Mouse (Mus musculus): Measurements from ENCODE around the gene Myom1. TPM values are rescaled to one million over a fixed set of nuclear protein-coding genes. Genes with fewer than 3 reads are reported as not detected.

Myom1 gene
- polyA plus RNA-seq, 1 experiment from 2014 or later: 3.9 TPM

DNA sequence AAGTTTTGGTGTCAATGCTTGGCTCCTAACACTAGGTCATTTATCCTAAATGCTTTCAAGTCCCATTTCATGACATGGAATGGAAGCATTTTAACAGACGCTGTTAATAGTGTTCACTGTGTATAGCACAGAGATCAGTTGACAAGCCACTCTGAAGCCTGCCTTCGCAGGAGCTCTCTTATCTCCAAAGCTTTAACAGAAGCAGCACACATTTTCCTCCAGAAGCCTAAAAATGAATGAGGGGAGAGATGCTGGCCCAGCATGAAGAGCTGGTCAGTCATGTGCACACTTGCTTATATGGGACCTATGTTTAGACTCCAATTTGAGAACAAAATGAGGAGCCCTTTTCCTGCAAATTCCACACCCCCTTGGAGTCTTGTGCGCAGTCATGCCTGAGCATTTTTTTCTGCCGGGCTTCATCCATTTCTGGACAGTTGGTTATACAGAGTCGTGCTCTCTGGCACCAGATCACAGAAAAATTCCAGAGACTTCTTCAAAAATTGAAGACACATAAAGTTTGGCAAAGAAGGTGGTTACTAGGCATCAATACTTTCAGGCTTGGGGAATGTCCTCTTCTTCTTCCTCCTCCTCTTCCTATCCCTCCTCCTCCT, 165.9 kb downstream of the Myom1 start:
- Histone ChIP-seq H3K4me2 (no peak overlapping the region), H3K9me3 (replicated peaks) (no peaks in the 10 kb centered on the region), H3K4me1 (peaks cover 60% of the 10 kb centered on the region), H3K36me3 (no peaks in the 10 kb centered on the region), H3K9ac (no peak overlapping the region), H3K27ac (peak overlapping the region; percentile 72), H3K4me3 (no peak overlapping the region), H3K27me3 (replicated peaks) (no peaks in the 10 kb centered on the region)
- WGBS (ENCODE audit: insufficient replicate concordance): 58% methylated on average over 5 of the region's 5 CpGs
- ATAC-seq: 0 out of 2 replicates have a peak, but pooled peaks have one; percentile 38

GRCm38 (mm10) chr17:71168846-71169245, 166.4 kb downstream of the Myom1 start:
- WGBS (ENCODE audit: insufficient replicate concordance): 74% methylated on average over 9 of the region's 9 CpGs
- H3K9ac ChIP-seq: 0 out of 2 replicates have a peak overlapping the region, but pooled peaks have one; percentile 22
- H3K27ac ChIP-seq: peak overlapping the region; percentile 72

GRCm38 (mm10) chr17:71169639-71170038, 167.2 kb downstream of the Myom1 start:
- Histone ChIP-seq H3K27ac (peak overlapping the region; percentile 72; the same call in 1 of the 2 replicates), H3K4me1 (peaks cover 53% of the 10 kb centered on the region), H3K27me3 (replicated peaks) (no peaks in the 10 kb centered on the region), H3K4me3 (no peak overlapping the region), H3K4me2 (no peak overlapping the region), H3K9me3 (replicated peaks) (no peaks in the 10 kb centered on the region), H3K36me3 (no peaks in the 10 kb centered on the region), H3K9ac (peak overlapping the region; percentile 22)
- no peak for ATAC-seq
- 77% methylated on average over 1 of the region's 1 CpGs for WGBS (ENCODE audit: insufficient replicate concordance)

More at GRCm38 (mm10) chr17:71168846-71169245, 166.4 kb downstream of the Myom1 start:
- Histone ChIP-seq H3K27me3 (replicated peaks) (no peaks in the 10 kb centered on the region), H3K9me3 (replicated peaks) (no peaks in the 10 kb centered on the region), H3K4me3 (no peak overlapping the region), H3K4me1 (peaks cover 56% of the 10 kb centered on the region), H3K4me2 (no peak overlapping the region), H3K36me3 (no peaks in the 10 kb centered on the region)
- ATAC-seq: no peak

GRCm38 (mm10) chr17:71171161-71171560, 168.7 kb downstream of the Myom1 start:
- peak overlapping the region; percentile 83 for H3K27ac ChIP-seq
- WGBS (ENCODE audit: insufficient replicate concordance): 33% methylated on average over 4 of the region's 4 CpGs
- H3K4me1 ChIP-seq: peaks cover 49% of the 10 kb centered on the region

More at GRCm38 (mm10) chr17:71171161-71171560, 168.7 kb downstream of the Myom1 start:
- ATAC-seq: peak; percentile 87
- no peak overlapping the region for H3K4me3 ChIP-seq
- no peaks in the 10 kb centered on the region for H3K36me3 ChIP-seq
- no peaks in the 10 kb centered on the region for H3K27me3 ChIP-seq (replicated peaks)
- no peak overlapping the region; the same call in 1 of the 2 replicates for H3K9ac ChIP-seq
- H3K4me2 ChIP-seq: peak overlapping the region; percentile 16; the same call in 1 of the 2 replicates
- no peaks in the 10 kb centered on the region for H3K9me3 ChIP-seq (replicated peaks)

Other genes starting within 250 kb of the Myom1 start
- gene Tgif1, start 149.1 kb upstream of the Myom1 start, polyA plus RNA-seq (2016; fragmentation: Nextera tagmentation; extraction: Ambion mirVana): 13.3 and 13.8 TPM in 2 replicates
- 292 TPM in 2 replicates for gene Myl12a, start 245 bp downstream of the Myom1 start, polyA plus RNA-seq (2016; fragmentation: Nextera tagmentation; extraction: Ambion mirVana)
- gene Lpin2, start 179.9 kb downstream of the Myom1 start, polyA plus RNA-seq (2016; fragmentation: Nextera tagmentation; extraction: Ambion mirVana): 40.1 and 42.5 TPM in 2 replicates

All from liver, embryonic 12.5 days (tissue).